In genomic region chr10:105506046-105506445, GRCm38 (mm10) we compare ENCODE assay signal across 29 mouse cellular contexts.
DNase-seq lines count a peak whose midpoint lies in the region; ATAC-seq and TF ChIP-seq lines count a peak whose summit lies in the region.
"Had no signal": no experiment of that assay in that cellular context is flagged by ENCODE, and none has a peak within 500 bp of the region (broad histone marks: within the 10 kb centered on the region; RNA-seq: fewer than 3 reads in every experiment).

No protein-coding gene starts in this region.

- no peak overlapping the region for H3K9ac ChIP-seq in hindbrain, embryonic 16.5 days (ENCODE audit: low read depth, low read length)
- no peak overlapping the region for H3K9ac ChIP-seq in hindbrain, embryonic 12.5 days
- no peak overlapping the region for H3K9ac ChIP-seq in forebrain, embryonic 14.5 days (ENCODE audit: low read length)
- H3K9ac ChIP-seq in forebrain, embryonic 15.5 days (replicated peaks) = no peak overlapping the region
- H3K9ac ChIP-seq: embryonic facial prominence, embryonic 15.5 days; forebrain, embryonic 13.5 days; heart, embryonic 12.5 days; hindbrain, embryonic 15.5 days; liver, embryonic 14.5 days; midbrain, embryonic 12.5 days; neural tube, embryonic 15.5 days had no signal

- peak; percentile 21; the same call in 1 of the 2 replicates for ATAC-seq in hindbrain, embryonic 16.5 days
- ATAC-seq in hindbrain, embryonic 12.5 days (ENCODE audit: low FRiP score) = no peak
- peak; percentile 57 for ATAC-seq in cerebellum, adult (ENCODE audit: insufficient number of reproducible peaks, low FRiP score, low TSS enrichment)
- no peak for ATAC-seq in forebrain, embryonic 14.5 days
- ATAC-seq in forebrain, embryonic 15.5 days (replicated peaks) = no peak
- ATAC-seq: forebrain, embryonic 13.5 days; Patski had no signal

- TF ChIP-seq CTCF in cerebellum, adult 2 months (IDR thresholded peaks at IDR 0.05; ENCODE audit: borderline replicate concordance, insufficient read depth, low read depth, low read length) = no peak

- H3K4me3 ChIP-seq in hindbrain, embryonic 16.5 days (ENCODE audit: low read length) = no peak overlapping the region
- no peak overlapping the region for H3K4me3 ChIP-seq in hindbrain, embryonic 12.5 days
- H3K4me3 ChIP-seq in cerebellum, adult 2 months (replicated peaks; ENCODE audit: insufficient read depth, low read depth, low read length) = no peak overlapping the region
- no peak overlapping the region for H3K4me3 ChIP-seq in forebrain, embryonic 14.5 days (ENCODE audit: low read depth, low read length)
- no peak overlapping the region for H3K4me3 ChIP-seq in forebrain, embryonic 15.5 days
- H3K4me3 ChIP-seq: embryonic facial prominence, embryonic 15.5 days; forebrain, embryonic 13.5 days; heart, adult 2 months; heart, embryonic 12.5 days; hindbrain, embryonic 15.5 days; megakaryocyte, embryonic 14.5 days; midbrain, embryonic 12.5 days; neural tube, embryonic 15.5 days had no signal

- DNase-seq in cerebellum, adult 2 months = peak; percentile 79 to 81
- peak; percentile 85 to 88 for DNase-seq in cerebellum, postnatal 14 days
- no peak for DNase-seq in forebrain, embryonic 14.5 days (ENCODE audit: low spot score)
- DNase-seq in layer of hippocampus, postnatal 25 days (ENCODE audit: extremely low spot score in 1 of 2, low spot score in 1 of 2) = no peak
- DNase-seq: adrenal gland, postnatal 10 days; gastrocnemius, postnatal 36 days; heart, adult 2 months; kidney, adult 18-20 months; kidney, postnatal 4 days; layer of hippocampus, postnatal 36 days; liver; lung, adult 2 months; right cerebral cortex, adult 18-20 months; spleen, adult 18-20 months; thymus, adult 18-20 months; thymus, postnatal 25 days had no signal

- H3K27ac ChIP-seq in hindbrain, embryonic 16.5 days (ENCODE audit: low read depth, low read length) = no peak overlapping the region
- no peak overlapping the region for H3K27ac ChIP-seq in hindbrain, embryonic 12.5 days
- peak overlapping the region; percentile 37; the same call in 1 of the 2 replicates for H3K27ac ChIP-seq in cerebellum, adult 2 months (ENCODE audit: insufficient read depth, low read length)
- H3K27ac ChIP-seq in forebrain, embryonic 14.5 days (ENCODE audit: low read depth, low read length) = no peak overlapping the region
- H3K27ac ChIP-seq in forebrain, embryonic 15.5 days (replicated peaks) = no peak overlapping the region
- H3K27ac ChIP-seq: embryonic facial prominence, embryonic 15.5 days; forebrain, embryonic 13.5 days; heart, adult 2 months; hindbrain, embryonic 15.5 days; liver, embryonic 14.5 days; midbrain, embryonic 12.5 days; neural tube, embryonic 15.5 days had no signal

- H3K4me1 ChIP-seq in hindbrain, embryonic 16.5 days (ENCODE audit: control insufficient read depth, insufficient read depth, low read depth, low read length) = peaks cover 2% of the 10 kb centered on the region; the same call in 1 of the 2 replicates
- H3K4me1 ChIP-seq in hindbrain, embryonic 12.5 days = peaks cover 22% of the 10 kb centered on the region
- H3K4me1 ChIP-seq in cerebellum, adult 2 months (ENCODE audit: control insufficient read depth, insufficient read depth, low read length) = peaks cover 36% of the 10 kb centered on the region
- peaks cover 12% of the 10 kb centered on the region for H3K4me1 ChIP-seq in forebrain, embryonic 14.5 days (ENCODE audit: control insufficient read depth, insufficient read depth, low read length)
- peaks cover 14% of the 10 kb centered on the region for H3K4me1 ChIP-seq in forebrain, embryonic 15.5 days

- no peaks in the 10 kb centered on the region for H3K9me3 ChIP-seq in hindbrain, embryonic 16.5 days (ENCODE audit: control insufficient read depth, low read length)
- H3K9me3 ChIP-seq in hindbrain, embryonic 12.5 days (replicated peaks) = no peaks in the 10 kb centered on the region
- no peaks in the 10 kb centered on the region for H3K9me3 ChIP-seq in forebrain, embryonic 14.5 days (replicated peaks; ENCODE audit: control insufficient read depth, low read length)
- H3K9me3 ChIP-seq in forebrain, embryonic 15.5 days = no peaks in the 10 kb centered on the region
- H3K9me3 ChIP-seq: embryonic facial prominence, embryonic 15.5 days; forebrain, embryonic 13.5 days; heart, embryonic 12.5 days; hindbrain, embryonic 15.5 days; megakaryocyte, embryonic 14.5 days; midbrain, embryonic 12.5 days; neural tube, embryonic 15.5 days had no signal

- 88% methylated on average over 4 of the region's 4 CpGs for WGBS in hindbrain, embryonic 16.5 days
- WGBS in hindbrain, embryonic 12.5 days = 96% methylated on average over 4 of the region's 4 CpGs
- 16% methylated on average over 4 of the region's 4 CpGs for WGBS in cerebellum, adult 2 months
- 98% methylated on average over 4 of the region's 4 CpGs for WGBS in forebrain, embryonic 14.5 days
- WGBS in forebrain, embryonic 15.5 days = 92% methylated on average over 4 of the region's 4 CpGs

- H3K27me3 ChIP-seq in hindbrain, embryonic 16.5 days (replicated peaks; ENCODE audit: control insufficient read depth, insufficient read depth, low read length) = no peaks in the 10 kb centered on the region
- H3K27me3 ChIP-seq in hindbrain, embryonic 12.5 days = no peaks in the 10 kb centered on the region
- H3K27me3 ChIP-seq in cerebellum, adult 2 months (ENCODE audit: control insufficient read depth, insufficient read depth, low read length) = no peaks in the 10 kb centered on the region
- no peaks in the 10 kb centered on the region for H3K27me3 ChIP-seq in forebrain, embryonic 14.5 days (replicated peaks; ENCODE audit: control insufficient read depth, insufficient read depth, low read length)
- H3K27me3 ChIP-seq in forebrain, embryonic 15.5 days = no peaks in the 10 kb centered on the region
- H3K27me3 ChIP-seq: embryonic facial prominence, embryonic 15.5 days; forebrain, embryonic 13.5 days; heart, embryonic 12.5 days; hindbrain, embryonic 15.5 days; megakaryocyte, embryonic 14.5 days; midbrain, embryonic 12.5 days; neural tube, embryonic 15.5 days; Patski had no signal

- no peak for TF ChIP-seq POLR2A in cerebellum, adult 2 months (IDR thresholded peaks at IDR 0.05; ENCODE audit: borderline replicate concordance, insufficient read depth, low read length)

- H3K4me2 ChIP-seq in hindbrain, embryonic 16.5 days (ENCODE audit: low read length) = no peak overlapping the region
- H3K4me2 ChIP-seq in hindbrain, embryonic 12.5 days (replicated peaks) = no peak overlapping the region
- H3K4me2 ChIP-seq in forebrain, embryonic 14.5 days (ENCODE audit: low read length) = no peak overlapping the region
- H3K4me2 ChIP-seq in forebrain, embryonic 15.5 days (replicated peaks) = no peak overlapping the region
- H3K4me2 ChIP-seq: embryonic facial prominence, embryonic 15.5 days; forebrain, embryonic 13.5 days; heart, embryonic 12.5 days; hindbrain, embryonic 15.5 days; midbrain, embryonic 12.5 days; neural tube, embryonic 15.5 days had no signal

- no peaks in the 10 kb centered on the region for H3K36me3 ChIP-seq in hindbrain, embryonic 16.5 days (ENCODE audit: control insufficient read depth, insufficient read depth, low read length)
- peaks cover 9% of the 10 kb centered on the region; the same call in 1 of the 2 replicates for H3K36me3 ChIP-seq in hindbrain, embryonic 12.5 days
- H3K36me3 ChIP-seq in forebrain, embryonic 14.5 days (ENCODE audit: control insufficient read depth, insufficient read depth, low read length) = no peaks in the 10 kb centered on the region
- H3K36me3 ChIP-seq in forebrain, embryonic 15.5 days = peaks cover 4% of the 10 kb centered on the region; the same call in 1 of the 2 replicates
- H3K36me3 ChIP-seq: hindbrain, embryonic 15.5 days; neural tube, embryonic 15.5 days had no signal

Comparison
In these comparisons a context has a peak if more than half of its experiments do, and no peak if none do; other contexts are left out.
1. ATAC-seq: peak in hindbrain, embryonic 16.5 days (single experiment) and cerebellum, adult (single experiment); none in hindbrain, embryonic 12.5 days (single experiment), forebrain, embryonic 14.5 days (single experiment) and forebrain, embryonic 15.5 days (single experiment).
2. DNase-seq: peak in cerebellum, adult 2 months (2 of 2) and cerebellum, postnatal 14 days (2 of 2); none in forebrain, embryonic 14.5 days (single experiment) and layer of hippocampus, postnatal 25 days (0 of 2).